Mouse (Mus musculus): ENCODE data around the gene Inf2.

- TF ChIP-seq CTCF (IDR thresholded peaks at IDR 0.05; ENCODE audit: borderline replicate concordance, control insufficient read depth, extremely low read depth, insufficient read depth, low read length, poor library complexity) (no peak; the same call in 1 of the 2 replicates), POLR2A (IDR thresholded peaks at IDR 0.05; ENCODE audit: control insufficient read depth, extremely low read depth, insufficient read depth, low read length, poor library complexity) (no peak; the same call in 1 of the 2 replicates)
Measured at GRCm38 (mm10) chr12:112619686-112620353, 31.2 kb downstream of the Inf2 start, which contains the start of gene Adssl1.

All from thymus, adult 2 months (tissue).